Mouse (Mus musculus): ENCODE results near the gene Casq2. TPM values are rescaled to one million over a fixed set of nuclear protein-coding genes. Genes with fewer than 3 reads are reported as not detected.

Gene Casq2
- polyA plus RNA-seq, 2 experiments, result 59.5 to 91.2 TPM

GRCm38 (mm10) chr3:102175701-102176100 lies 89.5 kb downstream of the Casq2 start:
- H3K4me2 ChIP-seq (replicated peaks; ENCODE audit: low read depth, low read length, severe bottlenecking), result no peak overlapping the region

DNA sequence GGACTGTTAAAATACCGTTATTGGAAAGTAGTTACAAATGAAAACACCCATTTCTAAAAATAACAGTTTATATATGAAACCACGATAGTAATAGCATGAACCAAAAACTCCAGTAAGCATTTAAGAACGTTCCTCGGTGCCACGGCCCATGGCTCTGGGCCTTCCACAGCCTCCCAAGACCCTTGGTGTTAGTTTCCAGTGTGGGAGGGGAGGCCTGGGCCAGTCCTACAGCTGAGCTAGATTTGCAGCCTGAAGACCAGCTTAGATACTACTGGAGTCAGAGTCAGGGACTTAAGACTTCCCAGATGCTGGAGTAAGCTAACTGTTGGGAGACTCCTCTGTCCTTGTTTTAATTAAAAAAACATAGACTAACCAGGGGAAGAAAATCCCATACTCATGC lies 89.9 kb downstream of the Casq2 start:
- Histone ChIP-seq H3K4me2 (replicated peaks; ENCODE audit: low read depth, low read length, severe bottlenecking) (no peak overlapping the region), H3K4me3 (replicated peaks; ENCODE audit: low read length) (no peak overlapping the region), H3K9me3 (ENCODE audit: control insufficient read depth, low read length) (no peaks in the 10 kb centered on the region), H3K36me3 (ENCODE audit: control insufficient read depth, insufficient read depth, low read length) (peaks cover under 1% of the 10 kb centered on the region), H3K9ac (ENCODE audit: low read depth, low read length, severe bottlenecking) (no peak overlapping the region), H3K4me1 (ENCODE audit: control insufficient read depth, insufficient read depth, low read length) (peaks cover 27% of the 10 kb centered on the region), H3K27me3 (ENCODE audit: control insufficient read depth, insufficient read depth, low read length) (no peaks in the 10 kb centered on the region), H3K27ac (replicated peaks; ENCODE audit: low read depth, low read length) (peak overlapping the region; percentile 44)
- DNase-seq (ENCODE audit: low spot score), result no peak
- 26% methylated on average over 5 of the region's 5 CpGs for WGBS
- TF ChIP-seq POLR2A (IDR thresholded peaks at IDR 0.05; ENCODE audit: borderline replicate concordance, extremely low read depth, insufficient read depth, insufficient read length), result no peak
- ATAC-seq (ENCODE audit: low FRiP score, low read depth), result peak; percentile 65

More at GRCm38 (mm10) chr3:102175701-102176100, 89.5 kb downstream of the Casq2 start:
- WGBS, result 67% methylated on average over 18 of the region's 18 CpGs
- no peak overlapping the region for H3K9ac ChIP-seq (ENCODE audit: low read depth, low read length, severe bottlenecking)
- H3K36me3 ChIP-seq (ENCODE audit: control insufficient read depth, insufficient read depth, low read length), result no peaks in the 10 kb centered on the region
- H3K4me3 ChIP-seq (replicated peaks; ENCODE audit: low read length), result no peak overlapping the region
- DNase-seq (ENCODE audit: low spot score), result peak; percentile 38
- H3K9me3 ChIP-seq (ENCODE audit: control insufficient read depth, low read length), result no peaks in the 10 kb centered on the region
- TF ChIP-seq POLR2A (IDR thresholded peaks at IDR 0.05; ENCODE audit: borderline replicate concordance, extremely low read depth, insufficient read depth, insufficient read length), result no peak
- peaks cover 27% of the 10 kb centered on the region for H3K4me1 ChIP-seq (ENCODE audit: control insufficient read depth, insufficient read depth, low read length)
- peak; percentile 77 for ATAC-seq (ENCODE audit: low FRiP score, low read depth)
- H3K27me3 ChIP-seq (ENCODE audit: control insufficient read depth, insufficient read depth, low read length), result no peaks in the 10 kb centered on the region
- H3K27ac ChIP-seq (replicated peaks; ENCODE audit: low read depth, low read length), result peak overlapping the region; percentile 44

- DNase-seq (ENCODE audit: low spot score) (no peak), ATAC-seq (ENCODE audit: low FRiP score, low read depth) (no peak)
- H3K9ac ChIP-seq (ENCODE audit: low read depth, low read length, severe bottlenecking), result no peak overlapping the region
- WGBS, result 92% methylated on average over 12 of the region's 12 CpGs
- H3K9me3 ChIP-seq (ENCODE audit: control insufficient read depth, low read length), result no peaks in the 10 kb centered on the region
- no peak overlapping the region for H3K4me3 ChIP-seq (replicated peaks; ENCODE audit: low read length)
- no peak for TF ChIP-seq POLR2A (IDR thresholded peaks at IDR 0.05; ENCODE audit: borderline replicate concordance, extremely low read depth, insufficient read depth, insufficient read length)
- peaks cover 22% of the 10 kb centered on the region for H3K4me1 ChIP-seq (ENCODE audit: control insufficient read depth, insufficient read depth, low read length)
- H3K27me3 ChIP-seq (ENCODE audit: control insufficient read depth, insufficient read depth, low read length), result no peaks in the 10 kb centered on the region
- H3K36me3 ChIP-seq (ENCODE audit: control insufficient read depth, insufficient read depth, low read length), result peaks cover 14% of the 10 kb centered on the region
- H3K27ac ChIP-seq (replicated peaks; ENCODE audit: low read depth, low read length), result no peak overlapping the region
- H3K4me2 ChIP-seq (replicated peaks; ENCODE audit: low read depth, low read length, severe bottlenecking), result no peak overlapping the region
Measured at GRCm38 (mm10) chr3:102177837-102178615, 91.8 kb downstream of the Casq2 start.

- H3K9me3 ChIP-seq (ENCODE audit: control insufficient read depth, low read length), result no peaks in the 10 kb centered on the region
- DNase-seq (ENCODE audit: low spot score) (no peak), ATAC-seq (ENCODE audit: low FRiP score, low read depth) (no peak)
- H3K4me2 ChIP-seq (replicated peaks; ENCODE audit: low read depth, low read length, severe bottlenecking), result no peak overlapping the region
- no peak overlapping the region for H3K9ac ChIP-seq (ENCODE audit: low read depth, low read length, severe bottlenecking)
- H3K4me1 ChIP-seq (ENCODE audit: control insufficient read depth, insufficient read depth, low read length), result peaks cover 28% of the 10 kb centered on the region
- H3K27ac ChIP-seq (replicated peaks; ENCODE audit: low read depth, low read length), result no peak overlapping the region
- H3K36me3 ChIP-seq (ENCODE audit: control insufficient read depth, insufficient read depth, low read length), result peaks cover 25% of the 10 kb centered on the region
- WGBS, result 72% methylated on average over 4 of the region's 4 CpGs
- H3K4me3 ChIP-seq (replicated peaks; ENCODE audit: low read length), result no peak overlapping the region
- no peaks in the 10 kb centered on the region for H3K27me3 ChIP-seq (ENCODE audit: control insufficient read depth, insufficient read depth, low read length)
- no peak for TF ChIP-seq POLR2A (IDR thresholded peaks at IDR 0.05; ENCODE audit: borderline replicate concordance, extremely low read depth, insufficient read depth, insufficient read length)
Measured at GRCm38 (mm10) chr3:102179869-102180268, 93.7 kb downstream of the Casq2 start.

GRCm38 (mm10) chr3:102180746-102181145 lies 94.5 kb downstream of the Casq2 start:
- Histone ChIP-seq H3K27me3 (ENCODE audit: control insufficient read depth, insufficient read depth, low read length) (no peaks in the 10 kb centered on the region), H3K4me2 (replicated peaks; ENCODE audit: low read depth, low read length, severe bottlenecking) (no peak overlapping the region), H3K36me3 (ENCODE audit: control insufficient read depth, insufficient read depth, low read length) (peaks cover 25% of the 10 kb centered on the region), H3K27ac (replicated peaks; ENCODE audit: low read depth, low read length) (no peak overlapping the region), H3K9ac (ENCODE audit: low read depth, low read length, severe bottlenecking) (no peak overlapping the region), H3K4me1 (ENCODE audit: control insufficient read depth, insufficient read depth, low read length) (peaks cover 20% of the 10 kb centered on the region), H3K9me3 (ENCODE audit: control insufficient read depth, low read length) (peaks cover under 1% of the 10 kb centered on the region; the same call in 1 of the 2 replicates), H3K4me3 (replicated peaks; ENCODE audit: low read length) (no peak overlapping the region)
- DNase-seq (ENCODE audit: low spot score) (no peak), ATAC-seq (ENCODE audit: low FRiP score, low read depth) (no peak)
- no peak for TF ChIP-seq POLR2A (IDR thresholded peaks at IDR 0.05; ENCODE audit: borderline replicate concordance, extremely low read depth, insufficient read depth, insufficient read length)
- whole genome bisulfite sequencing, result 69% methylated on average over 7 of the region's 7 CpGs
